Mouse (Mus musculus) myocyte (in vitro differentiated cells): ENCODE data around the gene Fscn2. TPM values are rescaled to one million over a fixed set of nuclear protein-coding genes. Genes with fewer than 3 reads are reported as not detected.

Experiments used
- H3K27me3 ChIP-seq: one replicate; pipeline ENCODE4 v1.6.1; 2011; ENCODE audit not compliant: control insufficient read depth, insufficient read depth, insufficient read length
- H3K36me3 ChIP-seq: one replicate; pipeline ENCODE4 v1.6.1; 2011; ENCODE audit not compliant: control insufficient read depth, insufficient read depth
- H3K4me2 ChIP-seq: one replicate; pipeline ENCODE4 v1.6.1; 2011; ENCODE audit warnings: low read depth, control low read depth
- H3K4me3 ChIP-seq: one replicate; pipeline ENCODE4 v1.5.1; 2011; ENCODE audit warnings: mild to moderate bottlenecking, control low read depth, moderate library complexity
- H3K79me2 ChIP-seq: one replicate; pipeline ENCODE4 v1.6.1; 2011; ENCODE audit not compliant: control insufficient read depth, insufficient read depth
- H3ac ChIP-seq: one replicate; pipeline ENCODE4 v1.6.1; 2011; ENCODE audit not compliant: control insufficient read depth, insufficient read length
- CEBPB ChIP-seq: IDR thresholded peaks from 2 replicates; pipeline ENCODE4 v1.6.1; 2011; ENCODE audit warnings: mild to moderate bottlenecking, moderate library complexity; ENCODE audit not compliant: poor library complexity, insufficient read depth, severe bottlenecking
- E2F4 ChIP-seq: IDR thresholded peaks from one replicate; pipeline ENCODE4 v1.6.1; 2011; ENCODE audit warnings: mild to moderate bottlenecking, control low read depth, moderate library complexity; ENCODE audit not compliant: insufficient read depth
- MAX ChIP-seq: IDR thresholded peaks from one replicate; pipeline ENCODE4 v1.6.1; 2011; ENCODE audit warnings: low read depth, mild to moderate bottlenecking, control low read depth
- MYOD1 ChIP-seq, 3 experiments: IDR thresholded peaks; one replicate each; pipeline ENCODE4 v1.6.1; 2011; ENCODE audit warnings: control low read depth in 2 of 3, low read depth in 2 of 3, mild to moderate bottlenecking in 2 of 3, moderate library complexity in 1 of 3; ENCODE audit not compliant: insufficient read length in 2 of 3, control insufficient read depth in 1 of 3
- MYOG ChIP-seq, 3 experiments: IDR thresholded peaks; one replicate each; pipeline ENCODE4 v1.6.1; 2011; ENCODE audit warnings: control low read depth in 2 of 3, low read depth in 2 of 3, mild to moderate bottlenecking in 2 of 3; ENCODE audit not compliant: insufficient read length in 2 of 3, control insufficient read depth in 1 of 3, insufficient read depth in 1 of 3
- POLR2A ChIP-seq: IDR thresholded peaks from one replicate; pipeline ENCODE4 v1.6.1; 2011; ENCODE audit warnings: low read depth, mild to moderate bottlenecking, control low read depth, moderate library complexity; ENCODE audit not compliant: insufficient read length
- POLR2AphosphoS2 ChIP-seq: IDR thresholded peaks from one replicate; pipeline ENCODE4 v1.6.1; 2011; ENCODE audit warnings: low read depth, control low read depth; ENCODE audit not compliant: insufficient read length
- REST ChIP-seq: IDR thresholded peaks from one replicate; pipeline ENCODE4 v1.6.1; 2011; ENCODE audit warnings: mild to moderate bottlenecking, control low read depth, moderate library complexity; ENCODE audit not compliant: insufficient read depth, insufficient read length
- SRF ChIP-seq: IDR thresholded peaks from one replicate; pipeline ENCODE4 v1.6.1; 2011; ENCODE audit warnings: low read depth; ENCODE audit not compliant: control insufficient read depth, insufficient read length
- TCF12 ChIP-seq: IDR thresholded peaks from one replicate; pipeline ENCODE4 v1.6.1; 2011; ENCODE audit warnings: mild to moderate bottlenecking, control low read depth; ENCODE audit not compliant: poor library complexity, insufficient read depth, severe bottlenecking
- TCF3 ChIP-seq: IDR thresholded peaks from one replicate; pipeline ENCODE4 v1.6.1; 2011; ENCODE audit warnings: low read depth, control low read depth; ENCODE audit not compliant: insufficient read length
- USF1 ChIP-seq: IDR thresholded peaks from one replicate; pipeline ENCODE4 v1.6.1; 2011; ENCODE audit warnings: low read depth, mild to moderate bottlenecking, control low read depth, moderate library complexity
- polyA plus RNA-seq: library from polyadenylated mRNA; unstranded; fragments of >200 nt; fragmentation: generic; extraction: Trizol; gene quantifications from one replicate; pipeline ENCODE4 v1.2.1, GENCODE M21; 2012; ENCODE audit warnings: missing spikeins

The Fscn2 gene
- polyA plus RNA-seq, 1 experiment, result 1.1 TPM

DNA sequence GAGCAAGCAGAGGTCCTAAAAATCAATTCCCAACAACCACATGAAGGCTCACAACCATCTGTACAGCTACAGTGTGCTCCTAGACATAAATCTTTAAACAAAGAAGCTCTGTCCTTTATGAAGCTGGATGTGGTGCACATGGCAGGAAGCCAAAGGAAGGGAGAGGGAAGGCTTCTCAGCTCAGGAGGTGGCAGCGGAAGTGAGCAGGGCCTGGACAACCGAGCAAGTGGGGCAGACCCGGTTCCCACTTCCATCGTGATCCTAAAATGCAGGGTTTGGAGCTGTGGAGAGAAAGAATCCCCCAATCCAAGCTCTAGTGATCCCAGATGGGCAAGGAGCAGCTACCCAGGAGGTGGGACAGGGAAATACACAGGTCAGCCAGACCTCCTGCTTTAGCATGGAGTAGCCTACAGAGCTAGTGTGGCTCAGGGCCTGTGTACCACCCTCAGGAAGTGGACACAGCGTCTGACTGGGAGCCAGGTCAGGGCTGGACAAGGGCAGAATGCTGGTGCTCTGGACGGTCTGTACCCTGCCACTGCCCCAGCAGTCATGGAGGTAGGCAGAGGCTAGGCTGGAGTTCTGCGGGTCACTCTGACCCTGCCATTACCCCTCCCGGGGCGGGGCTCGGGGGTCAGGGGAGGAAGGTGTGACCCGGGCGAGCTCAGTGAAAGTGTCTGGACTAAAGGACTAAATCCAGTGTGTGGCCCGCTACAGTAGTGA is 8.6 kb upstream of the Fscn2 start:
- H3K4me2 ChIP-seq, result peak overlapping the region; percentile 78
- H3K36me3 ChIP-seq, result no peaks in the 10 kb centered on the region
- peaks cover 15% of the 10 kb centered on the region for H3K79me2 ChIP-seq
- no peak overlapping the region for H3K4me3 ChIP-seq
- TF ChIP-seq POLR2AphosphoS2, result no peak
- TF ChIP-seq TCF3, result no peak
- TF ChIP-seq MYOD1 (IDR thresholded peaks at IDR 0.05; ENCODE audit: control insufficient read depth in 1 of 3, insufficient read length in 2 of 3, low read depth in 2 of 3), result no peak
- no peak overlapping the region for H3ac ChIP-seq
- H3K27me3 ChIP-seq, result no peaks in the 10 kb centered on the region

DNA sequence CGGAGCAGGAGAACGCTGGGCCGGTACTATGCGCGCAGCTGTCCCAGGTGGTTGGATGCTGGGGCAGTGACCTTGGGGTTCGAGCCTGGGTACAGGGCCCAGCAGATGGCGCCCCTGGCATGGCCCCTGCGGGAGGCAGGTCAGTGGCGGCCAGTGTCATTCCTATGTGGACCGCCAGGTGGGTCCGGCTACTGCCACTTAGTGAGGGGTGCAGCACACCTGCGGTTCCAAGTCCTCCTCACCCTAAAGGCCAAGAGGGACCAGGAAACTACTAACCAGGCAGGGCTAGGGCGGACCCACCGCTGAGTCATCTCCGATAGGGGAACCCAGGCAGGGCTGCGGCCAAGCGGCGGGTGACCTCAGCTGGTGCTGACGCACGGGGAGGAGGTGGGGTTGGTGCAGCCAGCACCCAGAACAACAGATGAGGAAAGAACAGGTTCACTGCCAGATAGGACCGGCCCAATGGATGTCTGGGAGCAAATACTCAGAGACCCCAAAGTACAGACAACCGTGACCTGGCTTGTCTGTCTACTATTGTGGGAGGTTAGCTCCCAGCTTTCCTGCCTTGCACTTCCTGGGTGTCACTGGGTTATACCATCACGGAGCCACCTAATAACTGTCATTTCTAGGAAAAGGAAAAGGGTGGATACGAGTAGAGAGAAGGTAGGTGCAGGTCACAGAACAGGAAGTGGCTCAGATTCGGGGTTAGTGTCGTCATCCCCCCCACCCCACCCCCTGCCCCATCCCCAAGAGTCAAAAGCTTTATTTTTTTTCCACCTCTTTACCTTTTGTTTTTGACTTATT is 7.6 kb upstream of the Fscn2 start:
- no peaks in the 10 kb centered on the region for H3K36me3 ChIP-seq
- H3K4me3 ChIP-seq, result no peak overlapping the region
- H3K4me2 ChIP-seq, result peak overlapping the region; percentile 78
- TF ChIP-seq TCF12, result peak; percentile 26
- TF ChIP-seq POLR2A, result peak; percentile 35
- TF ChIP-seq USF1, result no peak
- TF ChIP-seq POLR2AphosphoS2, result peak; percentile 63
- peak in 2 of 3 experiments; percentile 9 to 68 for TF ChIP-seq MYOG (IDR thresholded peaks at IDR 0.05; ENCODE audit: control insufficient read depth in 1 of 3, insufficient read depth in 1 of 3, insufficient read length in 2 of 3, low read depth in 2 of 3)
- TF ChIP-seq MAX, result no peak
- TF ChIP-seq MYOD1 (IDR thresholded peaks at IDR 0.05; ENCODE audit: control insufficient read depth in 1 of 3, insufficient read length in 2 of 3, low read depth in 2 of 3), result peak in 2 of 3 experiments; percentile 26 to 82
- no peak for TF ChIP-seq REST
- peak; percentile 44 for TF ChIP-seq TCF3
- no peaks in the 10 kb centered on the region for H3K27me3 ChIP-seq
- peaks cover 10% of the 10 kb centered on the region for H3K79me2 ChIP-seq
- H3ac ChIP-seq, result no peak overlapping the region

DNA sequence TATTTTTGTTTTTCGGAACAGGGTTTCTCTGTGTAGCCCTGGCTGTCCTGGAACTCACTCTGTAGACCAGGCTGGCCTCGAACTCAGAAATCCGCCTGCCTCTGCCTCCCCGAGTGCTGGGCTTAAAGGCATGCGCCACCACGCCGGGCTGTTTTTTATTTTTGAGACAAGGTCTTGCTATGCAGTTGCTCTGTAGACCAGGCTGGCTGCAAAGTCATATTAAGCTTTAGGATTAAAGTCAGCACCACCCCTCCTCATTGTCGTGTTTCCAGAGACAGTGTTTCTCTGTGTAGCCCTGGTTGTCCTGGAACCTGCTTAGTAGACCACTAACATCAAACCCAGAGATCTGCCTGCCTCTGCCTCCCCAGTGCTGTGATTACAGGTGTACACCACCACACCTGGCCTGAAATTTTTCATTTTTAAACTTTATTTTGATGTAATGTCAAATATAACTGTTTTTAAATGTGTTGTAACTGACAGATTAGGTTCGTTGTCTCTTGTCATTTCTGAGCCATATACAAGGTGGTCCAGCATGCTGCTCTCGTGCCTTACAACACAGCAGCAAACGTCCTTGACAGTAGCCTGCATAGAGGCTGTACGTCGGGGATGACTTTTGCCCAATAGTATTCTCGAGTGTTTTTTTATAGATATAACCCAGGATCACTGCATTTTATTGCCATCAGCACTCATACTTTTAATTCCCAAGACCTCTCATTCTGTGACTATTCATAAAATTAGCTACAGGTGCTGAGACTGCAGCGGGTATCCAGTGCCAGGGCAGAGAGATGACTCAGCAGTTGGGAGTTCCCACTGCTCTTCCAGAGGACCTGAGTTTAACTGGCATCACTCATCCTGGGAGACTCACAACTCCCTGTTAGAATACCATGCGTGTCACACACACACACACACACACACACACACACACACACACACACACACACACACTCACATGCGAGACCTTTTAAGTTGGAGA is 6.7 kb upstream of the Fscn2 start:
- H3K4me2 ChIP-seq, result peak overlapping the region; percentile 78
- TF ChIP-seq MYOG (IDR thresholded peaks at IDR 0.05; ENCODE audit: control insufficient read depth in 1 of 3, insufficient read depth in 1 of 3, insufficient read length in 2 of 3, low read depth in 2 of 3) (no peak), E2F4 (no peak), REST (no peak), CEBPB (no peak), TCF12 (no peak), MAX (no peak), TCF3 (no peak), MYOD1 (IDR thresholded peaks at IDR 0.05; ENCODE audit: control insufficient read depth in 1 of 3, insufficient read length in 2 of 3, low read depth in 2 of 3) (no peak), POLR2AphosphoS2 (no peak)
- H3ac ChIP-seq, result no peak overlapping the region
- H3K36me3 ChIP-seq, result no peaks in the 10 kb centered on the region
- peaks cover under 1% of the 10 kb centered on the region for H3K79me2 ChIP-seq
- no peak overlapping the region for H3K4me3 ChIP-seq
- no peaks in the 10 kb centered on the region for H3K27me3 ChIP-seq

DNA sequence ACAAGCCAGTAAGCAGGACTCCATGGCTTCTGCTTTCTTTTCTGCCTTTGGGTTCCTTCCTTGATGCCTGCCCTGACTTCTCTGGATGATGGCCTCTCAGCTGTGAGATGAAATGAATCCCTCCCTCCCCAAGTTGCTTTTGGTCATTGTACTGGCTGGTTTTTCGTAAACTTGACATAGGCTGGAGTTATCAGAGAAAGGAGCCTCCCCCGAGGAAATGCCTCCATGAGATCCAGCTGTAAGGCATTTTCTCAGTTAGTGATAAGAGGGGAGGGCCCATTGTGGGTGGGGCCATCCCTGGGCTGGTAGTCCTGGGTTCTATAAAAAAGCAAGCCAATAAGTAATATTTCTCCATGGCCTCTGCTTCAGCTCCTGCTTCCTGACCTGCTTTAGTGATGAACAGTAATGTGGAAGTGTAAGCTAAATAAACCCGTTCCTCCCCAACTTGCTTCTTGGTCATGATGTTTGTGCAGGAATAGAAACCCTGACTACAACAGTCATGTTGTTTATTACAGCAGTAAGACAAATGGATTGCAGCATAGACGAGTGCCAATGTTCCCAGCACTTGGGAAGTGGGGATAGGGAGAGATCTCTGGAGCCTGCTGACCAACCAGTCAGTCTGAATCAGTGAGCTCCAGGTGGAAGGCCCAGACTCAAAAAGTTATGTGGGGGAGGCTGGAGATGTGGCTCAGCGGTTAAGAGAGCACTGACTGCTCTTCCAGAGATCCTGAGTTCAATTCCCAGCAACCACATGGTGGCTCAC is 5.9 kb upstream of the Fscn2 start:
- Histone ChIP-seq H3K4me3 (no peak overlapping the region), H3K36me3 (no peaks in the 10 kb centered on the region), H3ac (no peak overlapping the region), H3K27me3 (no peaks in the 10 kb centered on the region), H3K79me2 (no peaks in the 10 kb centered on the region), H3K4me2 (no peak overlapping the region)
- no peak for TF ChIP-seq MYOG (IDR thresholded peaks at IDR 0.05; ENCODE audit: control insufficient read depth in 1 of 3, insufficient read depth in 1 of 3, insufficient read length in 2 of 3, low read depth in 2 of 3)
- no peak for TF ChIP-seq POLR2A
- no peak for TF ChIP-seq TCF12
- TF ChIP-seq SRF, result no peak
- no peak for TF ChIP-seq MAX
- no peak for TF ChIP-seq REST
- no peak for TF ChIP-seq USF1
- no peak for TF ChIP-seq E2F4
- no peak for TF ChIP-seq CEBPB
- TF ChIP-seq TCF3, result no peak
- no peak for TF ChIP-seq POLR2AphosphoS2
